Mouse (Mus musculus): Measurements from ENCODE around the gene Rbl1.

- no peak for TF ChIP-seq POLR2A (IDR thresholded peaks at IDR 0.05; ENCODE audit: low read depth, low read length)
- no peak for TF ChIP-seq CTCF (IDR thresholded peaks at IDR 0.05; ENCODE audit: extremely low read depth, insufficient read length, insufficient replicate concordance, low read depth, low read length)
These were observed 26.2 kb downstream of the Rbl1 start for GRCm38 (mm10) chr2:157178167-157178566.

All from small intestine, adult 2 months (tissue).